Mouse (Mus musculus) E14TG2a.4 (cell line): ENCODE measurements around the gene Cldnd2.

Source experiments
- H3K27me3 ChIP-seq: 2 replicates; pipeline ENCODE4 v1.6.1; 2014; ENCODE audit warnings: low read length, control low read depth; ENCODE audit not compliant: insufficient read depth
- H3K36me3 ChIP-seq: 2 replicates; pipeline ENCODE4 v1.6.1; 2014; ENCODE audit warnings: low read length, control low read depth; ENCODE audit not compliant: insufficient read depth
- H3K4me1 ChIP-seq: replicated peaks from 2 replicates; pipeline ENCODE4 v1.6.1; 2014; ENCODE audit warnings: low read depth, low read length, control low read depth
- H3K4me3 ChIP-seq: replicated peaks from 2 replicates; pipeline ENCODE4 v1.5.1; 2014; ENCODE audit warnings: mild to moderate bottlenecking, low read length
- H3K9me3 ChIP-seq: 2 replicates; pipeline ENCODE4 v1.6.1; 2014; ENCODE audit warnings: low read length, control low read depth
- CTCF ChIP-seq: conservative IDR thresholded peaks from 2 replicates; pipeline ENCODE4 v1.5.1; 2014; ENCODE audit warnings: low read length
- NANOG ChIP-seq: IDR thresholded peaks from 2 replicates; pipeline ENCODE4 v1.6.1; 2014; ENCODE audit warnings: borderline replicate concordance, low read length, mixed read lengths
- POU5F1 ChIP-seq: IDR thresholded peaks from 2 replicates; pipeline ENCODE4 v1.6.1; 2014; ENCODE audit warnings: low read length, borderline replicate concordance

The Cldnd2 gene

GRCm38 (mm10) chr7:43438611-43439010 is 2.0 kb upstream of the Cldnd2 start:
- no peaks in the 10 kb centered on the region for H3K9me3 ChIP-seq
- H3K4me3 ChIP-seq = no peak overlapping the region
- no peaks in the 10 kb centered on the region for H3K36me3 ChIP-seq
- peaks cover 6% of the 10 kb centered on the region; the same call in 1 of the 2 replicates for H3K27me3 ChIP-seq
- H3K4me1 ChIP-seq = peaks cover 55% of the 10 kb centered on the region
- TF ChIP-seq CTCF (no peak), NANOG (no peak), POU5F1 (no peak)

GRCm38 (mm10) chr7:43441071-43441470 is 489 bp downstream of the Cldnd2 start:
- Histone ChIP-seq H3K9me3 (no peaks in the 10 kb centered on the region), H3K4me1 (peaks cover 56% of the 10 kb centered on the region), H3K36me3 (peaks cover 6% of the 10 kb centered on the region; the same call in 1 of the 2 replicates), H3K4me3 (no peak overlapping the region), H3K27me3 (peaks cover 6% of the 10 kb centered on the region; the same call in 1 of the 2 replicates)
- TF ChIP-seq NANOG (no peak), CTCF (no peak), POU5F1 (no peak)

- peaks cover 6% of the 10 kb centered on the region; the same call in 1 of the 2 replicates for H3K27me3 ChIP-seq
- H3K36me3 ChIP-seq = peaks cover 22% of the 10 kb centered on the region
- TF ChIP-seq POU5F1 (no peak), CTCF (no peak), NANOG (no peak)
- peaks cover 70% of the 10 kb centered on the region for H3K4me1 ChIP-seq
- H3K9me3 ChIP-seq = no peaks in the 10 kb centered on the region
- peak overlapping the region; percentile 84 for H3K4me3 ChIP-seq
Measured at GRCm38 (mm10) chr7:43442684-43443083, 2.1 kb downstream of the Cldnd2 start.

- Histone ChIP-seq H3K9me3 (no peaks in the 10 kb centered on the region), H3K36me3 (peaks cover 25% of the 10 kb centered on the region), H3K4me1 (peaks cover 72% of the 10 kb centered on the region), H3K4me3 (peak overlapping the region; percentile 84), H3K27me3 (peaks cover 6% of the 10 kb centered on the region; the same call in 1 of the 2 replicates)
- no peak for TF ChIP-seq NANOG
Measured at GRCm38 (mm10) chr7:43443126-43443916, 2.7 kb downstream of the Cldnd2 start.

- Histone ChIP-seq H3K4me1 (peaks cover 77% of the 10 kb centered on the region), H3K36me3 (peaks cover 28% of the 10 kb centered on the region), H3K9me3 (no peaks in the 10 kb centered on the region), H3K27me3 (peaks cover 6% of the 10 kb centered on the region; the same call in 1 of the 2 replicates), H3K4me3 (peak within 1 kb of the TSS; percentile 84)
- TF ChIP-seq CTCF = no peak
- no peak for TF ChIP-seq NANOG
- no peak for TF ChIP-seq POU5F1
Measured at GRCm38 (mm10) chr7:43443917-43444293, 3.3 kb downstream of the Cldnd2 start, which contains the start of the genes Etfb and Gm45233. Etfb (plus strand) TSS chr7:43444083. Gm45233 (plus strand) TSS chr7:43444128.

GRCm38 (mm10) chr7:43447801-43448200 is 7.2 kb downstream of the Cldnd2 start:
- Histone ChIP-seq H3K27me3 (no peaks in the 10 kb centered on the region), H3K4me3 (no peak overlapping the region), H3K9me3 (no peaks in the 10 kb centered on the region), H3K36me3 (peaks cover 37% of the 10 kb centered on the region), H3K4me1 (peaks cover 82% of the 10 kb centered on the region)
- TF ChIP-seq NANOG = no peak
- TF ChIP-seq POU5F1 = no peak
- no peak for TF ChIP-seq CTCF

- no peak for TF ChIP-seq NANOG
- no peak for TF ChIP-seq POU5F1
- no peak for TF ChIP-seq CTCF
- H3K36me3 ChIP-seq = peaks cover 42% of the 10 kb centered on the region
- no peak overlapping the region for H3K4me3 ChIP-seq
- peaks cover 82% of the 10 kb centered on the region for H3K4me1 ChIP-seq
- no peaks in the 10 kb centered on the region for H3K27me3 ChIP-seq
- no peaks in the 10 kb centered on the region for H3K9me3 ChIP-seq
Measured at GRCm38 (mm10) chr7:43448246-43448645, 7.7 kb downstream of the Cldnd2 start.

- Histone ChIP-seq H3K27me3 (no peaks in the 10 kb centered on the region), H3K4me3 (no peak overlapping the region), H3K4me1 (peaks cover 73% of the 10 kb centered on the region), H3K9me3 (no peaks in the 10 kb centered on the region), H3K36me3 (peaks cover 57% of the 10 kb centered on the region)
- TF ChIP-seq CTCF (no peak), POU5F1 (no peak), NANOG (no peak)
Measured at GRCm38 (mm10) chr7:43449811-43450210, 9.2 kb downstream of the Cldnd2 start.

GRCm38 (mm10) chr7:43451726-43452125 is 11.1 kb downstream of the Cldnd2 start:
- Histone ChIP-seq H3K4me3 (no peak overlapping the region), H3K27me3 (no peaks in the 10 kb centered on the region), H3K9me3 (peaks cover 17% of the 10 kb centered on the region), H3K4me1 (peaks cover 56% of the 10 kb centered on the region), H3K36me3 (peaks cover 64% of the 10 kb centered on the region)
- no peak for TF ChIP-seq POU5F1
- TF ChIP-seq NANOG = no peak
